Mouse (Mus musculus): ENCODE results near the gene Farp1. TPM values are rescaled to one million over a fixed set of nuclear protein-coding genes. Genes with fewer than 3 reads are reported as not detected.

The Farp1 gene
- polyA plus RNA-seq, 1 experiment from 2014 or later: 0.11 TPM

DNA sequence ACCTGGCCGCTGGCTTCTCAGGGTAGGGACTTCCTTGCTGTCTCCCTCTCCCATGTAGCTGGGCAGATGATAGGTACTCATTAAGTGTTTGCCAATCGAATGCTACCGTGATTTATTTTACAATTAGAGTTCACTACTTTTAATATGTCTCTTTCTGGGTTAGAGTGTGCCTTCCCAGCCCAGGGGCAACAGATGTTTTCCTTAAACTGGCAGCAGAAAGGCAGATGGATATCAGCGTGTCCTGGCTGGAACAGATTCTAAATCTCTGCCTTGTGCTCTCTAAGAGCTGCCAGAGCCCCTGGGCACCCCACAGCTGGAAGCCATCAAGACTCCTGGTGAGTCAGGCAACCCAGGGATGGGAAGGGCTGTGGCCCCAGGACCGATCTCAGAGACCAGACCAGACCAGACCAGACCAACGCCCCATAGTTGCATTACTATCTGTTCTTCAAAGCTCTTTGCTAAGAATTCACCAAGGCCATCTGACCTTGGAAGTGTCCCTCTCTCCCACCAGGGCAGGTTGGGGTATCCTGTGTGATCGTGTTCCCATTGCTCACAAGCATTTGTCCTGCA is 69.8 kb downstream of the Farp1 start:
- WGBS (ENCODE audit: missing documents): 96% methylated on average over 6 of the region's 7 CpGs
- no peak overlapping the region for H3K27ac ChIP-seq
- H3K4me3 ChIP-seq (ENCODE audit: inconsistent target): no peak overlapping the region
- H3K36me3 ChIP-seq (ENCODE audit: inconsistent target): no peaks in the 10 kb centered on the region
- H3K79me2 ChIP-seq (ENCODE audit: inconsistent target): no peaks in the 10 kb centered on the region

DNA sequence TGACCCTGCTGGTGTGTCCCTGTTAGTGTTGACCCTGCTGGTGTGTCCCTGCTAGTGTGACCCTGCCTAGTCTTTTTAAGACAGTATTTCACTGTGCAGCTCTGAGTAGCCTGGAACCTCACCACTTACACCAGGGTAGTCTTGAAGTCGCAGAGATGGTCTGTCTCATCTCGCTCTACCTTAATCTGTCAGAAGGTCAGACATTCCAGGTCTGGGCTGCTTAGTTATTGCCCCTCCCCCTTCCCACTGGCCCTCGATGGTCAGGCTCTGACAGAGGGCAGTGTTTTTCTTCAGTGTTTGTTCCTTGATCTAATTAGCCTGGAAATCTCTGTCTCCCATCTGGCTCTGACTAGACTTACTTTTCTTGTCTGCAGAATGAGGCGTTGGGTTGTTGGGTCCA is 71.9 kb downstream of the Farp1 start:
- H3K79me2 ChIP-seq (ENCODE audit: inconsistent target): no peaks in the 10 kb centered on the region
- H3K4me3 ChIP-seq (ENCODE audit: inconsistent target): no peak overlapping the region
- H3K36me3 ChIP-seq (ENCODE audit: inconsistent target): no peaks in the 10 kb centered on the region
- WGBS (ENCODE audit: missing documents): 85% methylated on average over 4 of the region's 4 CpGs
- no peak overlapping the region for H3K27ac ChIP-seq

DNA sequence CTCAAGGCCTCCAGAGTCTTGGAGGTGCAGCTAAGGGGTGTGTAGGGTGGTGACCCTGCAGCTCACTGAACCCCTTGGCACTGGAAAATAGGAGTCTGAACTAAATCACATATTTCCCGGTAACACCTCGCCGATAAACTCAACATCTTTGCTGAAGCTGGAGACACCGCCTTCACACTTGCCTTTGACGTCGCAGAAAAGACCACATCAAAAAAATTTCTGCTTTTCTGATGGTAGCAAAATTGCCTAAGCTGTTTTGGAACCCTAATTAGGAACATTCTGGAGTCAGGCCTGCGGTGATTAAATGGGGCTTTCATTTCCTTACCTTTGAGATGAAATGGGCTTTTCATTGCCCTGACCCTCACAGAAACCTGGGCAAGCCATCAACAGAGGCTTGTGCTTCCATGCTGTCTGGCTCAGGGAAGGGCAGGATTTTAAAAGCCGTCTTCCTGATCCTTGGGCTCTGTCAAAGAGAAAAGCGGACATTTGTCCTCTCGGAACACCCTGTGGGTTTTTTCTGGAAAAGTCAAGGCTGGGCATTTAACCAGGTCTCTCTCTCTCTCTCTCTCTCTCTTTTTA is 72.8 kb downstream of the Farp1 start:
- H3K27ac ChIP-seq: no peak overlapping the region
- 93% methylated on average over 10 of the region's 10 CpGs for WGBS (ENCODE audit: missing documents)
- H3K36me3 ChIP-seq (ENCODE audit: inconsistent target): no peaks in the 10 kb centered on the region
- H3K79me2 ChIP-seq (ENCODE audit: inconsistent target): no peaks in the 10 kb centered on the region
- H3K4me3 ChIP-seq (ENCODE audit: inconsistent target): no peak overlapping the region

DNA sequence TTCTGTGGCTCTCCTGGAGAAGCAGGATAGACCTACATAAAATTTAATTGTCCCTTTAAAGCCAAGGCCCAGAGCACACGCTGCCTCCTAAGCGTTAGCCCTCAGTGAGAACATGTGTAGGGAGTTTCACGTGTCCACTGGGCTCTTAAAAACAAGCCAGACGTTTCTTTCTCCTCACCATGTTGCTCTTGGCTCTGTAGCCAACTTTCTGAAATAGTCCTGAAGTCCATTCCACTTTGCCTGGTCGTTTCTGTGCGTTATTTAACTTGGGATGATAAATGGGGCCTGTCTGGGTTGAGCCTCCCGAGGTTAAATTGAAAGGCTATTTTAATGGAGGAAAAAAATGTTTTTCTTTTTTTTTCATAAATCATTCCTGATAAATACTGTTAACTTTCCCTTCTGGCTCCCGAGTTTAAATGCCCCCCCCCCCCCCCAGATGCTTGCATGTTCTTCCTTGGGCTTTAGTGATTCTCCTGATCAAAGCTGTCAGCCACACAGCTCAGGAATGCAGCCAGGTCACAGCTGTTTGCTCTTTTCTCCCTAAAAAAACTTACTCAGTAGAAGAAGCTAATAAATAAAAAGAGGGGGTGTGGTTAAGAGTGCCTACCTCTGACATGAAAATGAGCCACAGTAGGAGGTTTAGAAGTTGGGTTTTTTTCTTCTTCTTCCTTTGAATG is 73.6 kb downstream of the Farp1 start:
- Histone ChIP-seq H3K4me3 (ENCODE audit: inconsistent target) (no peak overlapping the region), H3K27ac (no peak overlapping the region), H3K36me3 (ENCODE audit: inconsistent target) (no peaks in the 10 kb centered on the region), H3K79me2 (ENCODE audit: inconsistent target) (no peaks in the 10 kb centered on the region)
- 72% methylated on average over 8 of the region's 8 CpGs for WGBS (ENCODE audit: missing documents)

DNA sequence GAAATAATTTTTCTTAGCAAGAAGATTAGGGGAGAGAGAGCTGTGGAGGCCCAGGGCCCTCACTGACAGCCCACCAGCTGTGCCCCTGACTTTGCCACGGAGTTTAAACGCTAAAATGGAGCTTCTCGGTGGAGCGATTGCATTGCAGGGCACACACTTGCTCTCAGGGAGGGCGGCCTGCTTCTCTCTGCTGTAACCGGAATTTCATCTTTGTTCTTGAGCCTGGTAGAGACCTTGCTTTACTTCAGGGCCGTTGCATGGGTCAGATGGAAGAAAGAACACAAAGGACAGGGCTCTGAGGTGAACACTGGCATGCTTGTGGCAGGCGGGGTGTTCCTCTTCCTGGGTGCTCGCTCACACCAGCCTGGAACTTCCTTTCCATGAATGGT is 74.1 kb downstream of the Farp1 start:
- H3K79me2 ChIP-seq (ENCODE audit: inconsistent target): no peaks in the 10 kb centered on the region
- H3K27ac ChIP-seq: no peak overlapping the region
- no peaks in the 10 kb centered on the region for H3K36me3 ChIP-seq (ENCODE audit: inconsistent target)
- no peak overlapping the region for H3K4me3 ChIP-seq (ENCODE audit: inconsistent target)
- WGBS (ENCODE audit: missing documents): 68% methylated on average over 9 of the region's 9 CpGs

DNA sequence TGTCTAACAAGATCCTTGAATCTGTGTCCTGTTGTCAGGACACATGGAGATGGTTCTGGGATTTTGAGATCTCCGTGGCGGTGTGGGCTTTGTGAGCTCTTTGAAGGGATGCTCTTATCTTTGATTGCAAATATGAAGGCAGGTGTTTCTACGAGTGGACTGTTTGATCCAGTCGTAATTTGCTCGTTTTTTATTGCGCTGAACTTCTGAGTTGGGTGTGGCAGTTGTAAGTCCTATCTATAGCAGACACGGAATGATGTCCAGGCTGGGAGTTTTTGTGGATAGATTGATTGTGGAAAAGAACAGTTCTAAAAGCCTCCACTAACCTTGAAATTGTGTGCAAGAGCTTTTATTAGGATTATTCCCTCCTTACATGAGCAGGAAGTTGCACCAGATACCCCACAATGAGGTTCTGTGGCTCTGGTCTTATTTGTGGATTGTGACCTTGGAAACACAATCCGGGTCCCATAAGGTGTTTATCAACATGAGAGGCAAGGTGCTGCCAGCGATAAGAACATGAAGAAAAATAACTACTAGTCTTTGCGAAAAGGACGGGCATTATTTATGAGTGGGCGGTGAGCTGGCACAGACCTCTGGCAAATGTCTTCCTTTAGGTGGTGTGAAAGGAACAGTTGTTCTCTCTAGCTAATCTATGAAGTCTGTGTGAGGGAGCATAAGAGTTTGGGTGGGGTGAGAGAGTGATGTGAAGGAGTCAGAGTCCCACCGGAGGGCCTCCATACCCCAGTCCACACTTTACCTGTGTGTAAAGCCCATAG is 75.7 kb downstream of the Farp1 start:
- 76% methylated on average over 13 of the region's 13 CpGs for WGBS (ENCODE audit: missing documents)
- H3K27ac ChIP-seq: no peak overlapping the region

DNA sequence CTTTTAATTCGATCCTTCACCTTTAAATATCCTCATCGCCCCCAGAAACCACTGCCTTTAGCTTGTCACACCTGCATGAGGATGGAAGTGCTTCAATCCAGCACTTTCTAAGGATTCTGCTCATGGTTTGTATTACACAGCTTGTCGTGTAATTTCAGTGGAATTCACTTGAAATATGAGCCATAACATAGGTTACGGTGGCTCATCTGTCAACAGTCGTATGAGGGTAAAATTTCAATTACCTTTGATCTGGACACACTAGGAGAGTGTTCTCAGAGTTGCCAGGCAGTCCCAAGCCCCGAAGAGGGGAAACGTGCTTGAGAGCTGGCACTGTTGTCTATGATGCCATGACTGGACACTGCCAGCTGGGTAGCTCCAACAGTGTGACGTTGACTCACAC is 77.1 kb downstream of the Farp1 start:
- no peak overlapping the region for H3K4me3 ChIP-seq (ENCODE audit: inconsistent target)
- no peaks in the 10 kb centered on the region for H3K79me2 ChIP-seq (ENCODE audit: inconsistent target)
- 94% methylated on average over 8 of the region's 8 CpGs for WGBS (ENCODE audit: missing documents)
- H3K27ac ChIP-seq: no peak overlapping the region
- H3K36me3 ChIP-seq (ENCODE audit: inconsistent target): no peaks in the 10 kb centered on the region

More for the DNA sequence above, 75.7 kb downstream of the Farp1 start:
- H3K79me2 ChIP-seq (ENCODE audit: inconsistent target): no peaks in the 10 kb centered on the region
- H3K4me3 ChIP-seq (ENCODE audit: inconsistent target): no peak overlapping the region
- no peaks in the 10 kb centered on the region for H3K36me3 ChIP-seq (ENCODE audit: inconsistent target)

DNA sequence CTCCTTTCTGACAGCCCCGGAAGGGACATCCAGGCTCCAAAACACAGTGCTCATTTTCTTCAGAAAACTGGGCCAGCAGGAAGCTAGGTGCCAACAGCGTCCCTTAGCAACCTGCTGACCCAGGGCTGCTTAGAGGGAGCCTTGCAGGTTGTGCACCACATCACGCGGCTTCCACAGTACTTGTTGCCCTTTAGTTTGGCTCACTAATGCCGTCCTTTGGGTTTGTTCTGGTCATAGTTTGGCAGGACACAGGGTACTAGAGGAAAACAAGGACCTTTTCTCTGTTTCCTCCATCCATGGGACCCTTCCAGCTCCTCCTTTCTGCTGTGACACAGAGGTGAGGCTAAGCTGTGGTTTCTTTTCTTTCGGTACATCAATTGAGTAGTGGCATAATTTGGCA is 78.8 kb downstream of the Farp1 start:
- 83% methylated on average over 6 of the region's 6 CpGs for WGBS (ENCODE audit: missing documents)
- Histone ChIP-seq H3K36me3 (ENCODE audit: inconsistent target) (no peaks in the 10 kb centered on the region), H3K4me3 (ENCODE audit: inconsistent target) (no peak overlapping the region), H3K27ac (no peak overlapping the region), H3K79me2 (ENCODE audit: inconsistent target) (no peaks in the 10 kb centered on the region)

DNA sequence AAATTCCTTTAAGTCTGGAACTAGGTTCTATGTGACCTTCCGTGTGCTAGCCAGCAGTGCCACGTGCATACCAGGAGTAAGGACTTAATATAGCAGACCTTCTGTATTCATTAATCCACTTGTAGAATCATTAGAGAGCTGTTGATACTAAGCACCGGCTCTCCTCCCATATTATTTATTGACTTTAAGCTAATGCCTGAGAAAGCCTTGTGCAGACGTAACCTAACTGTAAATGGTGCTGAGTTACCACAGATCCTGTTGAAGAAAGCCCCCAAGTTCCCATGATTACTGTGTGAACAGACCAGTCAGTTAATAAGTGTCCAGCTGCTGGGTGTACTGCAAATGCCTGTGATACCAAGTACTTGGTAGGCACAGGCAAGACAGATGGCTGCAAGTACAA is 81.7 kb downstream of the Farp1 start:
- H3K79me2 ChIP-seq (ENCODE audit: inconsistent target): no peaks in the 10 kb centered on the region
- H3K27ac ChIP-seq: no peak overlapping the region
- H3K36me3 ChIP-seq (ENCODE audit: inconsistent target): no peaks in the 10 kb centered on the region
- no peak overlapping the region for H3K4me3 ChIP-seq (ENCODE audit: inconsistent target)
- WGBS (ENCODE audit: missing documents): 95% methylated on average over 4 of the region's 4 CpGs

DNA sequence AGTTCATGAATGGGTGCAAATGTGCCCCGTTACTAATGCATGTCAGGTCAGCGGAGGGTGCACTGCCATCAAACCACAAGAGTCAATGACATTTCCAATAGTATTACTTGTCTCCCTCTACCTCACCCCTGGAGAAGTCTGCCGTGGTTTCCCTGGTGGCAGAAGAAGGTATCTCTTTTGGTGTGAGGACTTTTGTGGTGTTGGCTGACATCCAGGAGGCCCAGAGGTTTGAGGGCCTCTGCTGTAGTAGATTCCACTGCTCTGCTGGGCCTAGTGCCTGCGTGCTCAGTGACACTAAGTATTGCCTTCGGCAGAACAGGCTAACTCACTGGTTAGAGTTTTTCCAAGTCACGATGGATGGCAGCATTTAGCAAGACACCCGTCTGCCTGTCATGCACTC is 83.9 kb downstream of the Farp1 start:
- Histone ChIP-seq H3K27ac (no peak overlapping the region), H3K4me3 (ENCODE audit: inconsistent target) (no peak overlapping the region), H3K36me3 (ENCODE audit: inconsistent target) (no peaks in the 10 kb centered on the region), H3K79me2 (ENCODE audit: inconsistent target) (no peaks in the 10 kb centered on the region)
- 76% methylated on average over 7 of the region's 7 CpGs for WGBS (ENCODE audit: missing documents)

DNA sequence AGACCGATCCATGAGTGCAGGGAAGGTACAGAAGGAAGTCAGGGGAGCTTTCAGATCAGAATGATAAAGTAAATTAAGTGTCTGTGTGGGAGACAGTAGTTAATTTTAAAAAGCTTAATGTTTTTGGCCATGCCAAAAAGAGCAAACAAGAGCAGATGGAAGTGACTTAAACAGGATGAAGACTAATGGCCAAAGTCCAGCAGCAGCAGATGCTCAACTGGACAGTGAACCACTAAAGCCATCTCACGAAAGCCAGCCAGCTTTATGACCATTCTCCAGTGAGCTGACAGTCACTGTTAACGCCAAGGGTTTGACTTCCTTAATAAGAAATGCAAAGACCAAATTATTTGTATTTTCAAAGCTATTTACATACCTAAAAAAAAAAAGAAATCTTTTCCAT is 86.7 kb downstream of the Farp1 start:
- Histone ChIP-seq H3K27ac (no peak overlapping the region), H3K4me3 (ENCODE audit: inconsistent target) (no peak overlapping the region), H3K79me2 (ENCODE audit: inconsistent target) (no peaks in the 10 kb centered on the region), H3K36me3 (ENCODE audit: inconsistent target) (no peaks in the 10 kb centered on the region)
- WGBS (ENCODE audit: missing documents): 84% methylated on average over 3 of the region's 3 CpGs

DNA sequence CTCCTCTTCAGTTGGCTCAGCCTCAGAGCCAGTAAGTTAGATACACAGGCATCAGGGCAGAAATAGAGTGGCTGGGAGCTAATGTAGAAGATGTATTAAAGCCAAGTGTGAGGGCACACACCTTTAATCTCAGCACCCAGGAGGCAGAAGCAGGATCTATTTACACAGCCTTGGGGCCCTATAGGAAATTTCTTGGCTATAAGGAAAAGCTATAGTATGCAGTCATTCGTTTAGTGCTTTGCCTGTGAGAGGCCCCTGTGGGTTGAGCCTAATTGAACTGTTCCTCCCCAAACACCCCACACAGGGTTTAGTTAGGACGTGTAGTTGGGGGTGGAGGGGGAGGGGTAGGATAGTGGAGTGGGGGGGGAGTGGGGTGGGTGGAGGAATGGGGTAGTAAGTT is 87.9 kb downstream of the Farp1 start:
- 80% methylated on average over 2 of the region's 2 CpGs for WGBS (ENCODE audit: missing documents)
- no peak overlapping the region for H3K27ac ChIP-seq
- H3K79me2 ChIP-seq (ENCODE audit: inconsistent target): no peaks in the 10 kb centered on the region
- H3K4me3 ChIP-seq (ENCODE audit: inconsistent target): no peak overlapping the region
- H3K36me3 ChIP-seq (ENCODE audit: inconsistent target): no peaks in the 10 kb centered on the region

DNA sequence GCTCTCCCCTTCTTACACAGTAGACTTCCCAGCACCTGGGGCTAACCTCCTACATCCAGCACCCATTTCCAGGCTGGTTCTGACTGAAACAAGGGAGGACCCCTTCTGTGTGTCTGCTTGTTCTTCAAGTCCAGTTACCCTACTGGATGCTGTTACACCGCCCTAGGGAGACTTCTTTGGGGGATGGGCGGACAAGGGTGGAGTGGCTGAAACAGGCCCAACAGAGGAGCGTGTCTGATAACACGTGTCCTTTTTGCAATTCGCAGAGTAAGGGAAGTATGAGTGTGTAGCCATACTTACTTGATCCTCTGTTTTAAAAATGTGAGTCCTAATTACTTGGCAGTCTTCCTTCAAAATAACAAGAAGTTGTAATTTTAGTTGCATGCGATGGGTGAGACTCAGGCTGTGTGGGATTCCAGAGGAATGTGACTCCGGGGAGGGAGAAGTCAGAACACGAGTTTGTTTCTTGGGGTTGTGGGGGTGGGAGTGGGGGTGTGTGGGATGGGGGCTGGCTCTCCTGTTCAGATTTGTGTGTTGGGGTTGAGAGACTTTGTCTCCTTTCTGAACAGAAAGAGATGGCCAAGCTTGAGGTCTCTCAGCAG is 89.5 kb downstream of the Farp1 start:
- Histone ChIP-seq H3K4me3 (ENCODE audit: inconsistent target) (no peak overlapping the region), H3K79me2 (ENCODE audit: inconsistent target) (no peaks in the 10 kb centered on the region), H3K27ac (no peak overlapping the region), H3K36me3 (ENCODE audit: inconsistent target) (no peaks in the 10 kb centered on the region)
- 91% methylated on average over 8 of the region's 8 CpGs for WGBS (ENCODE audit: missing documents)

DNA sequence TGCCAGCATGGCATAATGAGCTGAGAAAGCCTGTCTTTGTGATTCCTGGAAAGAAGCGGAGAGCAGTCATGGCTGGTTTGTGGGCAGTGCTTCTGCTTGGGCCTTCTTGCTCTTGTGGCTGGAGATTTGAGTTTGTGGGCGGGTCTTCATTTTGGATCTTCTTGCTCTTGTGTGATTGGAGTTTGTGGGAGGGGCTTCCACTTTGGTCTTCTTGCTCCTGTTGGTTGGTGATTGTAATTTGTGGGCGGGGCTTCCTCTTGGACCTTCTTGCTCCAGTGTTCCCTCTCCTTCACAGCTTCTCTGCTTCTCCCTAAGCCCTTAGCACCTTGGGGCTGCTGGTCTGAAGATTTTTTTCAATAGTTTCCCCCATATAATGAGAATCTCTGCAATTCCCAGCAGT is 90.7 kb downstream of the Farp1 start:
- no peak overlapping the region for H3K27ac ChIP-seq
- WGBS (ENCODE audit: missing documents): 94% methylated on average over 2 of the region's 3 CpGs
- H3K79me2 ChIP-seq (ENCODE audit: inconsistent target): no peaks in the 10 kb centered on the region
- no peak overlapping the region for H3K4me3 ChIP-seq (ENCODE audit: inconsistent target)
- H3K36me3 ChIP-seq (ENCODE audit: inconsistent target): no peaks in the 10 kb centered on the region

DNA sequence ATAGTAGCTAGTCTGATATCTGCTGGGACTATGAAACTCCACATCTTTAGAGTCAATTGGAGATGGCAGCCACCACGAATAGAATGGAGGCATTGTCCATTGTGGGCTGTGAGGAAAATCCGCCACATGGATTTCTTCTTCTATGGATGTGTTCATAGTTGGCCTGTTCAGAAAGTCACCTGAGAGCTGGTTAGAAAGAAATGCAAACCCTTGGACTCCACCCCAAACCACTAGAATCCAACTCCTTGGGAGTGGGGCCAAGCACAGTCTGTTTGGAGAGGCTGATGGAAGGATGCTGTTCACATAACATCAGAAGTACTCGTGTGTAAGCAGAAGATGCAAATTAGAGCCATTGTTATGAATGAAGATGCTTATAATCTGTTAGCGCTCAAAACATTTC is 91.3 kb downstream of the Farp1 start:
- WGBS (ENCODE audit: missing documents): 80% methylated on average over 4 of the region's 4 CpGs
- H3K79me2 ChIP-seq (ENCODE audit: inconsistent target): no peaks in the 10 kb centered on the region
- no peaks in the 10 kb centered on the region for H3K36me3 ChIP-seq (ENCODE audit: inconsistent target)
- no peak overlapping the region for H3K4me3 ChIP-seq (ENCODE audit: inconsistent target)
- no peak overlapping the region for H3K27ac ChIP-seq

All from macrophage (primary cell).